Mouse (Mus musculus): ENCODE results near the gene Lcn10. TPM values are rescaled to one million over a fixed set of nuclear protein-coding genes. Genes with fewer than 3 reads are reported as not detected.

Gene Lcn10
- polyA plus RNA-seq, 1 experiment from 2014 or later, result not detected

DNA sequence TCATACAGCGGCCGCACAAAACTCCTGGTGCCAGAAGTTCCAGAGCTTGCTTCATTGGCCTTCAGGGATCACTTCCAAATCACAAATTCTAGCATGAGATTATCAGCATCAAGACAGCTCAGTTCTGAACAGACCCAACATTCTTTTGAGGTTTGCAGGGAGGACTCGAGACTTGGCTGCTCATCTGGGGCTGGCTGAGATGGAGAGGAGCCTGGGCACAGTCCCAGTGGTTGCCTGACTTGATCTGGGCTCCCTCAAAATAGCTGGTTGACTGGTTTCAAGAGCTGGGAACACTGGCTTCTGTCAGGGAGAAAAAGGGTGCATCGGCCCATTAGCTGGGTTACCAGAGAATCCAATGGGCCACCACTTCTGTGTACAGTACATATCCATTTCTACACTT, 25.8 kb upstream of the Lcn10 start:
- H3K4me3 ChIP-seq (ENCODE audit: low read depth, low read length), result no peak overlapping the region
- no peaks in the 10 kb centered on the region for H3K36me3 ChIP-seq (replicated peaks; ENCODE audit: insufficient read depth, low read length)
- DNase-seq, result no peak
- no peaks in the 10 kb centered on the region for H3K4me1 ChIP-seq (ENCODE audit: insufficient read depth)
- H3K4me2 ChIP-seq (ENCODE audit: low read depth, low read length), result no peak overlapping the region
- ATAC-seq, result no peak
- H3K27me3 ChIP-seq (ENCODE audit: insufficient read depth, low read length), result no peaks in the 10 kb centered on the region
- TF ChIP-seq EP300 (IDR thresholded peaks at IDR 0.05; ENCODE audit: low read depth) (no peak), CTCF (IDR thresholded peaks at IDR 0.05; ENCODE audit: low read depth) (no peak)
- 79% methylated on average over 4 of the region's 4 CpGs for WGBS (ENCODE audit: insufficient replicate concordance)
- no peak overlapping the region for H3K27ac ChIP-seq (ENCODE audit: low read depth)
- H3K9me3 ChIP-seq (ENCODE audit: low read length), result no peaks in the 10 kb centered on the region
- no peak overlapping the region for H3K9ac ChIP-seq (replicated peaks)

DNA sequence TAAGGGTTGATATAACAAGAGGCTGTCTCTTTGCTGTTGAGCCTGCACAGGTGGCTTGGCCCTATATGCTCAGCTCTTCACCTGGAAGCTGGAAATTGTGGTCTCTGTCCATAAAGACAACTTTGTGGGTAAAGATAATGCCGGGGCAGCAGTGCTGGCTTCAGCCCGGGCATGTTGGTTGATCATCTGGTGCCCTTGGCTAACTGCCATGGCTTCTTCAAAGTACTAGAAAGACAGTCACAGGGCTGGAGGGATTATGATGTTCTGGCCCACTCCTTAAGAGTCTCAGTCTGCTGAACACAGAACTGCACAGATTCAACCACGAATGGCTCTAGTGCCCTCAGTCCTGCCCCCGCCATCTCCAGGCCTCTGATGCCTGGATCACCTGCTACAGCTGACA, 25.3 kb upstream of the Lcn10 start:
- Histone ChIP-seq H3K4me3 (ENCODE audit: low read depth, low read length) (no peak overlapping the region), H3K4me1 (ENCODE audit: insufficient read depth) (no peaks in the 10 kb centered on the region), H3K36me3 (replicated peaks; ENCODE audit: insufficient read depth, low read length) (no peaks in the 10 kb centered on the region), H3K9ac (replicated peaks) (no peak overlapping the region), H3K9me3 (ENCODE audit: low read length) (no peaks in the 10 kb centered on the region), H3K27ac (ENCODE audit: low read depth) (no peak overlapping the region), H3K4me2 (ENCODE audit: low read depth, low read length) (no peak overlapping the region), H3K27me3 (ENCODE audit: insufficient read depth, low read length) (no peaks in the 10 kb centered on the region)
- DNase-seq (no peak), ATAC-seq (no peak)
- TF ChIP-seq EP300 (IDR thresholded peaks at IDR 0.05; ENCODE audit: low read depth) (no peak), CTCF (IDR thresholded peaks at IDR 0.05; ENCODE audit: low read depth) (no peak)
- WGBS (ENCODE audit: insufficient replicate concordance), result 74% methylated on average over 4 of the region's 4 CpGs

DNA sequence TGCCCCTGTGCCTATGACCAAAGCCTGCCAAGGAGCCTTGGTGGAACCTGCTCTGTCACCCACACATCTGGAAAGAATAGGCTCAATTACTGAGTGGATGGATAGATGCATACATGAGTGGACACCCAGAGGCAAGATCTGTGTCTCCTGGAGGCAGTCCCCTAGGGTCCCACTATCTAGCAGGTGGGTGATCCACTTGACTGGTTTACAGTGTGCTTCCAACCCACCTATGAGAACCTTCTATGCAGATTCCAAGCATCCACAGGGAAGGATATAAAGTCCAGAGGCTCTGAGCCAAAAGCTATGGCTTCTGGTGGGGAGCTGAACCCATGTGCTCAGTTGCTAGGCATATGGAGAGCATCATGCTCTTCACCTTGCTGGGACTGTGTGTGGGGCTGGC, 24.9 kb upstream of the Lcn10 start, which contains the start of gene Lcn5:
Gene Lcn5 (plus strand): TSS at position 301 of the 400 bp plus-strand sequence.
- no peak within 1 kb of the TSS for H3K9ac ChIP-seq (replicated peaks)
- no peaks in the 10 kb centered on the region for H3K27me3 ChIP-seq (ENCODE audit: insufficient read depth, low read length)
- no peak for TF ChIP-seq CTCF (IDR thresholded peaks at IDR 0.05; ENCODE audit: low read depth)
- TF ChIP-seq EP300 (IDR thresholded peaks at IDR 0.05; ENCODE audit: low read depth), result no peak
- no peak within 1 kb of the TSS for H3K27ac ChIP-seq (ENCODE audit: low read depth)
- no peak within 1 kb of the TSS for H3K4me3 ChIP-seq (ENCODE audit: low read depth, low read length)
- H3K4me2 ChIP-seq (ENCODE audit: low read depth, low read length), result no peak within 1 kb of the TSS
- H3K9me3 ChIP-seq (ENCODE audit: low read length), result no peaks in the 10 kb centered on the region
- no peaks in the 10 kb centered on the region for H3K36me3 ChIP-seq (replicated peaks; ENCODE audit: insufficient read depth, low read length)
- ATAC-seq, result no peak
- no peak for DNase-seq
- no peaks in the 10 kb centered on the region for H3K4me1 ChIP-seq (ENCODE audit: insufficient read depth)

DNA sequence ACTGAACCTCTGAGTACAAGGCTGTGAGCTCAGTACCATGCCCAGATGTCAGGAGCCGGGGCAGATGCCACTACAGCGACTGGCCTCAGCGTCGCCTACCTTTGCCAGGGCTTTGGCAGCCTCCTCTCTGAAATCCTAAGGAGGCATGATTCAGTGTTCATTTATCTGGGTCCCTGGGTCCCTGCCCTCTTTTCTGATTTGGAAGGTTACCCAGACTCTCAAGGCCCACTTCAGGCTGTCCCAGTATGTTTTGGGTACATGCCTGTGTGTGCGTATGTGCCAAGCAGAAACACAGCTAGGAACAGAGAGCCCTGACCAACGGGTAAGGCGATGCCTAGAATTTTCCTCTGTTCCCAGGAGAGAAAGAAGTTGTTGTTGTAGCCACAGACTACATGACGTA, 22.2 kb upstream of the Lcn10 start:
- no peaks in the 10 kb centered on the region for H3K27me3 ChIP-seq (ENCODE audit: insufficient read depth, low read length)
- no peak overlapping the region for H3K4me3 ChIP-seq (ENCODE audit: low read depth, low read length)
- DNase-seq (no peak), ATAC-seq (no peak)
- 79% methylated on average over 8 of the region's 8 CpGs for WGBS (ENCODE audit: insufficient replicate concordance)
- H3K9me3 ChIP-seq (ENCODE audit: low read length), result no peaks in the 10 kb centered on the region
- H3K27ac ChIP-seq (ENCODE audit: low read depth), result no peak overlapping the region
- TF ChIP-seq EP300 (IDR thresholded peaks at IDR 0.05; ENCODE audit: low read depth), result no peak
- no peak overlapping the region for H3K4me2 ChIP-seq (ENCODE audit: low read depth, low read length)
- no peaks in the 10 kb centered on the region for H3K4me1 ChIP-seq (ENCODE audit: insufficient read depth)
- no peak overlapping the region for H3K9ac ChIP-seq (replicated peaks)
- H3K36me3 ChIP-seq (replicated peaks; ENCODE audit: insufficient read depth, low read length), result no peaks in the 10 kb centered on the region

DNA sequence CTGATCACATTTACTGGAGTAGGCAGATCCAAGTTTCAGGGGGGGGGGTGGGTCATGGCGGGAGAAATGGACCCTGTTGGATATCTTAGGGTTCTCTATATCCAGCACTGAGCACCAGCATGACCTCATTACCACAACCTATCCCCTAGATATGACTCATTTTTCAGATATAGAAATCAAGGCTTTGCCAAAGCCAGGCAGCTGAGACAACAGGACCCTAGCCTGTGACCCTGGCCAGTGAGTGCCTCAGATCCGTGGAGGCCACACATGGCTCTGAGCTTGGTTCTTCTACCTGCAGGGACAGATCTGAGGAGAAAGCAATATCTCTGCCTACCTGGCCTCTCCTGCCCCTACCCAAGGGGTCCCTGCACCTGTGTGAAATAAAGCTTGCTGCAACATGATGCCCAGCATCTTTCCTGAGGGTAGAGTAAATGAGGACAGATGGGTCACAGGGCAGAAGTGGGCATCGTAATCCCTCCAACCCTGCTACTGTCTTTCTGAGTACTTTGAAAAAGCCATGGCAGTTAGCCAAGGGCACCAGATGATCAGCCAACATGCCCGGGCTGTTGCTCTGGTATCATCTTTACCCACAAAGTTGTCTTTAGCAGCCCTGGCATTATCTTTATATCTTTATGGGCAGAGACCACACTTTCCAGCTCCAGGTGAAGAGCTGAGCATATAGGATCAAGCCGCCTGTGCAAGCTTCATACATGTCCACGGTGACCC, 21.1 kb upstream of the Lcn10 start:
- Histone ChIP-seq H3K27ac (ENCODE audit: low read depth) (no peak overlapping the region), H3K27me3 (ENCODE audit: insufficient read depth, low read length) (no peaks in the 10 kb centered on the region), H3K4me2 (ENCODE audit: low read depth, low read length) (no peak overlapping the region), H3K9me3 (ENCODE audit: low read length) (no peaks in the 10 kb centered on the region), H3K4me3 (ENCODE audit: low read depth, low read length) (no peak overlapping the region), H3K36me3 (replicated peaks; ENCODE audit: insufficient read depth, low read length) (no peaks in the 10 kb centered on the region), H3K4me1 (ENCODE audit: insufficient read depth) (no peaks in the 10 kb centered on the region), H3K9ac (replicated peaks) (no peak overlapping the region)
- ATAC-seq, result no peak
- no peak for DNase-seq
- 77% methylated on average over 6 of the region's 6 CpGs for WGBS (ENCODE audit: insufficient replicate concordance)
- TF ChIP-seq CTCF (IDR thresholded peaks at IDR 0.05; ENCODE audit: low read depth), result no peak
- no peak for TF ChIP-seq EP300 (IDR thresholded peaks at IDR 0.05; ENCODE audit: low read depth)

DNA sequence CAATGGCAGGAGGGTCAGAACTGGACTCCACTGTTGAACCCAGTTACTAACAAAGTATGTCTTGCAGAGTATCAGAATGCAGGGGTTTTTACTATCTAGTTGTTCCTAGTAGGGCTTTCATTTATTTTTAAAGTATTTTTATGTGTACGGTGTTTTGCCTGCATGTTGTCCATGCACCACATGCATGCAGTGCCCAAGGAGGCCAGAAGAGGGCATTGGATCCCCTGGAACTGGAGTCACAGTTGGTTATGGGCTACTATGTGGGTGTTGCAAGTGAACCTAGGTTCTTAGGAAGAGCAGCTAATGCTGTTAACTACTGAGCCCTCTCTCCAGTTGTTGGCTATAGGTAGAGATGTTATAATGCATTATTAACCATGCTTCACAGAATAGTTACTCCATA, 19.0 kb upstream of the Lcn10 start:
- H3K36me3 ChIP-seq (replicated peaks; ENCODE audit: insufficient read depth, low read length), result no peaks in the 10 kb centered on the region
- TF ChIP-seq EP300 (IDR thresholded peaks at IDR 0.05; ENCODE audit: low read depth) (no peak), CTCF (IDR thresholded peaks at IDR 0.05; ENCODE audit: low read depth) (peak; percentile 67)
- DNase-seq (peak; percentile 66), ATAC-seq (no peak)
- no peaks in the 10 kb centered on the region for H3K9me3 ChIP-seq (ENCODE audit: low read length)
- no peak overlapping the region for H3K4me3 ChIP-seq (ENCODE audit: low read depth, low read length)
- whole genome bisulfite sequencing (ENCODE audit: insufficient replicate concordance), result 46% methylated on average over 1 of the region's 1 CpGs
- H3K9ac ChIP-seq (replicated peaks), result no peak overlapping the region
- no peaks in the 10 kb centered on the region for H3K4me1 ChIP-seq (ENCODE audit: insufficient read depth)
- no peaks in the 10 kb centered on the region for H3K27me3 ChIP-seq (ENCODE audit: insufficient read depth, low read length)
- no peak overlapping the region for H3K4me2 ChIP-seq (ENCODE audit: low read depth, low read length)
- no peak overlapping the region for H3K27ac ChIP-seq (ENCODE audit: low read depth)

DNA sequence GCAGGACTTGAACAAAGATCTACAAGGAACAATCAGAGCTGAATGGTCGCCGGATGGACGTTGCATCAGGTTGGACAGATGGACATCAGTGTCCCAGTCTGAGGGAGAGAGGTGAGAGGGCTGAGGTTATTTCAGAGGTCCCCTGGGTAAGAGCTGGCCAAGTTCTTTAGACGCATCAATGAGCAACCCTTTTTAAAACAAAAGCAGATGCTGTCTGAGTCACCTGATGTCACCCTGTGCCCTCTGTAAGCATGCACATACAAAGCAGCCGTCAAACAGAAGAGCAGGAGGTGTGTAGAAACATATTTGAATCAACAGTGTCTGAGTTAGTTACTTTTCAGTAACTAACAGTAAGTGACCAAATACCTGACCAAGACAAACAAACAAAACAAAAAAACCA, 18.4 kb upstream of the Lcn10 start:
- no peaks in the 10 kb centered on the region for H3K9me3 ChIP-seq (ENCODE audit: low read length)
- TF ChIP-seq EP300 (IDR thresholded peaks at IDR 0.05; ENCODE audit: low read depth) (no peak), CTCF (IDR thresholded peaks at IDR 0.05; ENCODE audit: low read depth) (no peak)
- H3K4me1 ChIP-seq (ENCODE audit: insufficient read depth), result no peaks in the 10 kb centered on the region
- no peak for ATAC-seq
- DNase-seq, result no peak
- H3K4me2 ChIP-seq (ENCODE audit: low read depth, low read length), result no peak overlapping the region
- H3K4me3 ChIP-seq (ENCODE audit: low read depth, low read length), result no peak overlapping the region
- no peaks in the 10 kb centered on the region for H3K27me3 ChIP-seq (ENCODE audit: insufficient read depth, low read length)
- WGBS (ENCODE audit: insufficient replicate concordance), result 75% methylated on average over 5 of the region's 5 CpGs
- H3K36me3 ChIP-seq (replicated peaks; ENCODE audit: insufficient read depth, low read length), result no peaks in the 10 kb centered on the region
- H3K27ac ChIP-seq (ENCODE audit: low read depth), result no peak overlapping the region
- H3K9ac ChIP-seq (replicated peaks), result no peak overlapping the region

Measured in liver, postnatal 0 days (tissue).